In the genomic region with DNA sequence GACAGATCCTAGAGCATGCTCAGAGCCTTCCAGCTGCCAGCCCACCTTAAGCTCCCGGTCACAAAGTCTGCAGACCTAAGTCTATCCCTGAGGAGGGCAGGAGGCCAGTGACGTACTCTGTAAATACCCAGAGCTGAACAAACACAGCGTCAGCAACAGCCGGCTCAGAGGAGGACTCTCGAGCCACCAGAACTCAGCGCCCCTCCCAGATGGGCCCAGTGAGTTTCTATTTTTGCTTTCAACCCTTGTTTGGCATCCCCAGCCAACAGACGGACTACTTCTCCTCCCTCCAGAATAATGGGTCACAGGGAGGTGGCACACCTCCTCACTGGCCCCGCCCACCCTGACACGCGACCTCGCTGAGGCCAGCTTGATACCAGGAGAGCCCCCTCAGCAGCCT, we compare ENCODE assay signal across 7 mouse cellular contexts. TPM values are rescaled to one million over a fixed set of nuclear protein-coding genes. Genes with fewer than 3 reads are reported as not detected.
DNase-seq lines count a peak whose midpoint lies in the region; ATAC-seq lines count a peak whose summit lies in the region.

No protein-coding gene starts in this region.

- H3K9me3 ChIP-seq in midbrain, embryonic 12.5 days, result no peaks in the 10 kb centered on the region
- no peaks in the 10 kb centered on the region for H3K9me3 ChIP-seq in midbrain, embryonic 11.5 days (ENCODE audit: control insufficient read depth, low read length)
- no peaks in the 10 kb centered on the region for H3K9me3 ChIP-seq in embryonic facial prominence, embryonic 13.5 days

- no peak overlapping the region for H3K9ac ChIP-seq in midbrain, embryonic 12.5 days (replicated peaks)
- no peak overlapping the region for H3K9ac ChIP-seq in midbrain, embryonic 11.5 days (ENCODE audit: low read length)
- no peak overlapping the region for H3K9ac ChIP-seq in embryonic facial prominence, embryonic 13.5 days

- 8% methylated on average over 11 of the region's 11 CpGs for WGBS in midbrain, embryonic 12.5 days
- WGBS in midbrain, embryonic 11.5 days, result 13% methylated on average over 11 of the region's 11 CpGs
- WGBS in embryonic facial prominence, embryonic 13.5 days, result 14% methylated on average over 11 of the region's 11 CpGs

- H3K4me2 ChIP-seq in midbrain, embryonic 12.5 days (replicated peaks), result no peak overlapping the region; the same call in 1 of the 2 replicates
- no peak overlapping the region for H3K4me2 ChIP-seq in midbrain, embryonic 11.5 days
- H3K4me2 ChIP-seq in embryonic facial prominence, embryonic 13.5 days, result peak overlapping the region; percentile 2

- no peaks in the 10 kb centered on the region for H3K36me3 ChIP-seq in midbrain, embryonic 12.5 days
- no peaks in the 10 kb centered on the region for H3K36me3 ChIP-seq in midbrain, embryonic 11.5 days (ENCODE audit: control insufficient read depth, insufficient read depth, low read length)
- H3K36me3 ChIP-seq in embryonic facial prominence, embryonic 13.5 days, result no peaks in the 10 kb centered on the region

- H3K27me3 ChIP-seq in midbrain, embryonic 12.5 days, result peaks cover 49% of the 10 kb centered on the region
- H3K27me3 ChIP-seq in midbrain, embryonic 11.5 days (ENCODE audit: control insufficient read depth, insufficient read depth, low read length), result peaks cover 21% of the 10 kb centered on the region
- peaks cover 29% of the 10 kb centered on the region for H3K27me3 ChIP-seq in embryonic facial prominence, embryonic 13.5 days

- intact Hi-C loops in heart, postnatal 10 days (cut with DNase I), result loop anchor here (5.0 kb wide), 1 partner anchor 43 kb away; no protein-coding TSS in a partner anchor

- no peak overlapping the region for H3K4me3 ChIP-seq in midbrain, embryonic 12.5 days
- H3K4me3 ChIP-seq in midbrain, embryonic 11.5 days (ENCODE audit: low read depth, low read length), result no peak overlapping the region
- no peak overlapping the region for H3K4me3 ChIP-seq in embryonic facial prominence, embryonic 13.5 days

- peaks cover 17% of the 10 kb centered on the region for H3K4me1 ChIP-seq in midbrain, embryonic 12.5 days
- peaks cover 4% of the 10 kb centered on the region for H3K4me1 ChIP-seq in midbrain, embryonic 11.5 days (ENCODE audit: control insufficient read depth, insufficient read depth, low read length)
- H3K4me1 ChIP-seq in embryonic facial prominence, embryonic 13.5 days, result peaks cover 43% of the 10 kb centered on the region

- peak; percentile 19; the same call in 1 of the 2 replicates for ATAC-seq in midbrain, embryonic 12.5 days (ENCODE audit: low FRiP score, low read depth)
- no peak for ATAC-seq in midbrain, embryonic 11.5 days (ENCODE audit: low FRiP score)
- no peak for ATAC-seq in embryonic facial prominence, embryonic 13.5 days (ENCODE audit: insufficient number of reproducible peaks, insufficient read depth, low FRiP score, low TSS enrichment, low read depth)

- H3K27ac ChIP-seq in midbrain, embryonic 12.5 days (replicated peaks), result no peak overlapping the region
- no peak overlapping the region for H3K27ac ChIP-seq in midbrain, embryonic 11.5 days (ENCODE audit: low read depth, low read length)
- 0 out of 2 replicates have a peak overlapping the region, but pooled peaks have one; percentile 11 for H3K27ac ChIP-seq in embryonic facial prominence, embryonic 13.5 days

- no peak for DNase-seq in midbrain, embryonic 11.5 days (ENCODE audit: low spot score, missing footprints)
- peak; percentile 73 to 84 for DNase-seq in heart, postnatal 10 days
- peak; percentile 65 for DNase-seq in lung, postnatal 14 days
- DNase-seq in embryo, embryonic 10 days (ENCODE audit: low spot score), result no peak
- no peak for DNase-seq in c-Kit-positive CD71-positive TER-119-positive erythroid progenitor cells, embryonic 14.5 days (ENCODE audit: low spot score)

RNA-seq across cellular contexts. Expression of a gene that starts 5.6 kb away (rescaled TPM):
- 1.2 and 1.5 TPM in 2 replicates for polyA plus RNA-seq in midbrain, embryonic 12.5 days (2016; fragmentation: Nextera tagmentation; extraction: Ambion mirVana)
- polyA plus RNA-seq in midbrain, embryonic 11.5 days (2014; fragmentation: Nextera tagmentation; extraction: Ambion mirVana), result 0.56 and 0.99 TPM in 2 replicates
- 0.62 and 1.2 TPM in 2 replicates for polyA plus RNA-seq in embryonic facial prominence, embryonic 13.5 days (2015; fragmentation: Nextera tagmentation; extraction: Ambion mirVana)
- 1 to 10 TPM; 1.3 to 2.1 TPM for total RNA-seq in heart, postnatal 10 days (2021)

Comparison
In these comparisons a context has a peak if more than half of its experiments do, and no peak if none do; other contexts are left out.
1. DNase-seq: peak in heart, postnatal 10 days (2 of 2) and lung, postnatal 14 days (single experiment); none in midbrain, embryonic 11.5 days (single experiment), embryo, embryonic 10 days (single experiment) and c-Kit-positive CD71-positive TER-119-positive erythroid progenitor cells, embryonic 14.5 days (single experiment).